Mouse (Mus musculus): ENCODE measurements at regions not wholly inside any gene's neighbourhood (a gene's known extent, or its start where the extent isn't known, plus 50 kb on each side); places are given as distances from the start of the nearest gene placed in this dataset.

DNA sequence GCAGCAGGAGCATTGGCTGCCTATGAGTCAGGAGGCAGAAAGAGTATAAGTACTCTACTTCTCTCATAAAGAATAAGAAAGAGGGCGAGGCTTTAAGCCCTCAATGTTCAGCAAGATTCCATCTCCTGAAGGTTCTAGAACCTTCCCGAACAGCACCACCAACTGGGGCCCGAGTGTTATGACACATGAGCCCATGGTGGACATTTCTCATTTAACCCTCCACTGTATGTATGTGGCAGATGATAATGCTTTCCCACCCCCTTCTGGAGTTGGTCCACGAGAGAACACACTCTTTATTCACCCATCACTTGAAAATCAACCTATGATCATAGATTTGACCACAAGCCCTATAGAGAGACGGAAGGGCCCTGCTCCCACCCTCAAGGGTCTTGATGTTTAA is 166.6 kb upstream of the Mphosph6 start:
- TF ChIP-seq EP300 (IDR thresholded peaks at IDR 0.05; ENCODE audit: low read depth) (no peak), CTCF (IDR thresholded peaks at IDR 0.05; ENCODE audit: low read depth) (no peak)
